Mouse (Mus musculus): ENCODE measurements around the gene Adcy7. TPM values are rescaled to one million over a fixed set of nuclear protein-coding genes. Genes with fewer than 3 reads are reported as not detected.

The Adcy7 gene
- polyA plus RNA-seq, 1 experiment: not detected

- no peak overlapping the region for H3K27ac ChIP-seq (ENCODE audit: insufficient read depth, low read depth, low read length)
- H3K4me3 ChIP-seq (ENCODE audit: insufficient read depth, low read depth, low read length): no peak overlapping the region
- 95% methylated on average over 12 of the region's 12 CpGs for WGBS
- no peaks in the 10 kb centered on the region for H3K4me1 ChIP-seq (ENCODE audit: control insufficient read depth, insufficient read depth, low read length)
- TF ChIP-seq CTCF (IDR thresholded peaks at IDR 0.05; ENCODE audit: insufficient read depth, low read depth, low read length) (no peak), POLR2A (IDR thresholded peaks at IDR 0.05; ENCODE audit: insufficient read depth, low read depth, low read length) (no peak)
Measured at GRCm38 (mm10) chr8:88326328-88326727, 54.1 kb downstream of the Adcy7 start.

GRCm38 (mm10) chr8:88328689-88329088 is 56.5 kb downstream of the Adcy7 start:
- Histone ChIP-seq H3K4me1 (ENCODE audit: control insufficient read depth, insufficient read depth, low read length) (no peaks in the 10 kb centered on the region), H3K4me3 (ENCODE audit: insufficient read depth, low read depth, low read length) (no peak overlapping the region), H3K27ac (ENCODE audit: insufficient read depth, low read depth, low read length) (no peak overlapping the region)
- TF ChIP-seq CTCF (IDR thresholded peaks at IDR 0.05; ENCODE audit: insufficient read depth, low read depth, low read length) (no peak), POLR2A (IDR thresholded peaks at IDR 0.05; ENCODE audit: insufficient read depth, low read depth, low read length) (no peak)
- WGBS: 51% methylated on average over 6 of the region's 6 CpGs

- TF ChIP-seq CTCF (IDR thresholded peaks at IDR 0.05; ENCODE audit: insufficient read depth, low read depth, low read length) (no peak), POLR2A (IDR thresholded peaks at IDR 0.05; ENCODE audit: insufficient read depth, low read depth, low read length) (no peak)
- no peak overlapping the region for H3K4me3 ChIP-seq (ENCODE audit: insufficient read depth, low read depth, low read length)
- H3K4me1 ChIP-seq (ENCODE audit: control insufficient read depth, insufficient read depth, low read length): no peaks in the 10 kb centered on the region
- no peak overlapping the region for H3K27ac ChIP-seq (ENCODE audit: insufficient read depth, low read depth, low read length)
- 97% methylated on average over 3 of the region's 3 CpGs for WGBS
Measured at GRCm38 (mm10) chr8:88330816-88331215, 58.6 kb downstream of the Adcy7 start.

GRCm38 (mm10) chr8:88334384-88334783 is 62.2 kb downstream of the Adcy7 start:
- TF ChIP-seq POLR2A (IDR thresholded peaks at IDR 0.05; ENCODE audit: insufficient read depth, low read depth, low read length) (no peak), CTCF (IDR thresholded peaks at IDR 0.05; ENCODE audit: insufficient read depth, low read depth, low read length) (no peak)
- Histone ChIP-seq H3K4me3 (ENCODE audit: insufficient read depth, low read depth, low read length) (no peak overlapping the region), H3K4me1 (ENCODE audit: control insufficient read depth, insufficient read depth, low read length) (no peaks in the 10 kb centered on the region), H3K27ac (ENCODE audit: insufficient read depth, low read depth, low read length) (no peak overlapping the region)
- 86% methylated on average over 2 of the region's 2 CpGs for WGBS

GRCm38 (mm10) chr8:88334975-88335374 is 62.8 kb downstream of the Adcy7 start:
- Histone ChIP-seq H3K27ac (ENCODE audit: insufficient read depth, low read depth, low read length) (no peak overlapping the region), H3K4me3 (ENCODE audit: insufficient read depth, low read depth, low read length) (no peak overlapping the region), H3K4me1 (ENCODE audit: control insufficient read depth, insufficient read depth, low read length) (no peaks in the 10 kb centered on the region)
- no peak for TF ChIP-seq POLR2A (IDR thresholded peaks at IDR 0.05; ENCODE audit: insufficient read depth, low read depth, low read length)
- TF ChIP-seq CTCF (IDR thresholded peaks at IDR 0.05; ENCODE audit: insufficient read depth, low read depth, low read length): no peak
- 88% methylated on average over 3 of the region's 3 CpGs for WGBS

GRCm38 (mm10) chr8:88339221-88339620 is 67.0 kb downstream of the Adcy7 start:
- no peak overlapping the region for H3K4me3 ChIP-seq (ENCODE audit: insufficient read depth, low read depth, low read length)
- WGBS: 33% methylated on average over 3 of the region's 3 CpGs
- H3K27ac ChIP-seq (ENCODE audit: insufficient read depth, low read depth, low read length): no peak overlapping the region
- TF ChIP-seq CTCF (IDR thresholded peaks at IDR 0.05; ENCODE audit: insufficient read depth, low read depth, low read length) (no peak), POLR2A (IDR thresholded peaks at IDR 0.05; ENCODE audit: insufficient read depth, low read depth, low read length) (no peak)
- H3K4me1 ChIP-seq (ENCODE audit: control insufficient read depth, insufficient read depth, low read length): no peaks in the 10 kb centered on the region

GRCm38 (mm10) chr8:88339887-88340695 is 67.9 kb downstream of the Adcy7 start:
- TF ChIP-seq POLR2A (IDR thresholded peaks at IDR 0.05; ENCODE audit: insufficient read depth, low read depth, low read length) (no peak), CTCF (IDR thresholded peaks at IDR 0.05; ENCODE audit: insufficient read depth, low read depth, low read length) (no peak)
- no peak overlapping the region for H3K4me3 ChIP-seq (ENCODE audit: insufficient read depth, low read depth, low read length)
- 78% methylated on average over 2 of the region's 2 CpGs for WGBS
- no peaks in the 10 kb centered on the region for H3K4me1 ChIP-seq (ENCODE audit: control insufficient read depth, insufficient read depth, low read length)
- no peak overlapping the region for H3K27ac ChIP-seq (ENCODE audit: insufficient read depth, low read depth, low read length)

- H3K4me3 ChIP-seq (ENCODE audit: insufficient read depth, low read depth, low read length): no peak overlapping the region
- 87% methylated on average over 4 of the region's 4 CpGs for WGBS
- H3K4me1 ChIP-seq (ENCODE audit: control insufficient read depth, insufficient read depth, low read length): no peaks in the 10 kb centered on the region
- TF ChIP-seq CTCF (IDR thresholded peaks at IDR 0.05; ENCODE audit: insufficient read depth, low read depth, low read length) (no peak), POLR2A (IDR thresholded peaks at IDR 0.05; ENCODE audit: insufficient read depth, low read depth, low read length) (no peak)
- H3K27ac ChIP-seq (ENCODE audit: insufficient read depth, low read depth, low read length): no peak overlapping the region
Measured at GRCm38 (mm10) chr8:88342026-88342425, 69.8 kb downstream of the Adcy7 start.

- Histone ChIP-seq H3K4me3 (ENCODE audit: insufficient read depth, low read depth, low read length) (no peak overlapping the region), H3K4me1 (ENCODE audit: control insufficient read depth, insufficient read depth, low read length) (no peaks in the 10 kb centered on the region), H3K27ac (ENCODE audit: insufficient read depth, low read depth, low read length) (no peak overlapping the region)
- WGBS: 53% methylated on average over 2 of the region's 2 CpGs
- TF ChIP-seq POLR2A (IDR thresholded peaks at IDR 0.05; ENCODE audit: insufficient read depth, low read depth, low read length): no peak
- TF ChIP-seq CTCF (IDR thresholded peaks at IDR 0.05; ENCODE audit: insufficient read depth, low read depth, low read length): no peak
Measured at GRCm38 (mm10) chr8:88349046-88349445, 76.8 kb downstream of the Adcy7 start.
